Mouse (Mus musculus): ENCODE data around the gene Chrm5. TPM values are rescaled to one million over a fixed set of nuclear protein-coding genes. Genes with fewer than 3 reads are reported as not detected.
"Not testable (repeated sequence)": the region's sequence is repeated elsewhere in the genome, so short reads cannot be mapped to it uniquely, and the experiment has no call there.

The Chrm5 gene
- total RNA-seq, 2 experiments from 2014 or later: 6.8 to 7.5 TPM

GRCm38 (mm10) chr2:112482533-112483333 lies 2.2 kb upstream of the Chrm5 start:
- peak in 1 of 2 experiments; percentile 26 for DNase-seq (ENCODE audit: low spot score in 2 of 2)

GRCm38 (mm10) chr2:112481564-112481963 lies 995 bp upstream of the Chrm5 start:
- no peak for DNase-seq (ENCODE audit: low spot score in 2 of 2)

DNA sequence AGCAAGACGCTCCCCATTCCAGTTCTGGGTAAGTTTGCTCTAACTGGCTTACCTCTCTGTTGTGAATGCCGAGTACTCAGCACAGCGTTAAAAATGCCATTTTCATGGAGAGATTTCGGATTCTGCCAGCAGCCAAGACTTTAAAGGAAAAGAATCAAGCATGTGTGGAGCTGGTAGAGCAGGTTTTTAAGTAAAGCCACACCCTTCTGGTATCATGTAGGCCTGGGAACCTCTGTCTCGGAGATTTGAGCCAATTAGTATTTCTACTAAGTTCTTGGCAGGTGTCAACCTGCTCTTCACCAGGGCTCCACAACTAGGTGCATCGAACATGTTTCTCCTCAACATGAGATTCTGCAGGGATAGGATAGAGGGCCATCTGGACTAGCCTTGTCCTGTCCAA lies 4.0 kb downstream of the Chrm5 start:
- no peak for DNase-seq (ENCODE audit: low spot score in 2 of 2)

- DNase-seq (ENCODE audit: low spot score in 2 of 2): peak in 1 of 2 experiments; percentile 24
Measured at GRCm38 (mm10) chr2:112474997-112475724, 5.4 kb downstream of the Chrm5 start.

DNA sequence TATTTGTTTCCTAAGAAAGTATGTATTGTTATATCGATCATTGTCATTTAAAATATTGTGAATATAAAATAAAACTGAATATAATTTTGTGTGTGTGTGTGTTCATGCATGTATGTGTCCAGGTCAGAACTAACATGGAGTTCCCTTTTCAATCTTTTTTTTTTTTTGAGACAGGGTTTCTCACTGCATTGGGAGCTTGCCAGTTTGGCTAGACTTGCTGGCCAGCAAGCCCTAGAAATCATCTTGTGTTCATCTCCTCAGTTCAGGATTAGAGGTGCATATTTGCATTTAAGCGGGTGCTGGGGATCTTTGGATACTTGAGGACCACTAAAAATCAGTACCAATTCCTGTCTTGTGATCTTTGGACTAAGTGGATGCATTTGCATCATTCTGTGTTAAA lies 8.5 kb downstream of the Chrm5 start:
- no peak for DNase-seq (ENCODE audit: low spot score in 2 of 2)

GRCm38 (mm10) chr2:112470961-112471381 lies 9.6 kb downstream of the Chrm5 start:
- no peak for DNase-seq (ENCODE audit: low spot score in 2 of 2)

GRCm38 (mm10) chr2:112469542-112469941 lies 11.0 kb downstream of the Chrm5 start:
- no peak for DNase-seq (ENCODE audit: low spot score in 2 of 2)

- DNase-seq (ENCODE audit: low spot score in 2 of 2): no peak
Measured at GRCm38 (mm10) chr2:112460557-112460956, 20.0 kb downstream of the Chrm5 start.

DNA sequence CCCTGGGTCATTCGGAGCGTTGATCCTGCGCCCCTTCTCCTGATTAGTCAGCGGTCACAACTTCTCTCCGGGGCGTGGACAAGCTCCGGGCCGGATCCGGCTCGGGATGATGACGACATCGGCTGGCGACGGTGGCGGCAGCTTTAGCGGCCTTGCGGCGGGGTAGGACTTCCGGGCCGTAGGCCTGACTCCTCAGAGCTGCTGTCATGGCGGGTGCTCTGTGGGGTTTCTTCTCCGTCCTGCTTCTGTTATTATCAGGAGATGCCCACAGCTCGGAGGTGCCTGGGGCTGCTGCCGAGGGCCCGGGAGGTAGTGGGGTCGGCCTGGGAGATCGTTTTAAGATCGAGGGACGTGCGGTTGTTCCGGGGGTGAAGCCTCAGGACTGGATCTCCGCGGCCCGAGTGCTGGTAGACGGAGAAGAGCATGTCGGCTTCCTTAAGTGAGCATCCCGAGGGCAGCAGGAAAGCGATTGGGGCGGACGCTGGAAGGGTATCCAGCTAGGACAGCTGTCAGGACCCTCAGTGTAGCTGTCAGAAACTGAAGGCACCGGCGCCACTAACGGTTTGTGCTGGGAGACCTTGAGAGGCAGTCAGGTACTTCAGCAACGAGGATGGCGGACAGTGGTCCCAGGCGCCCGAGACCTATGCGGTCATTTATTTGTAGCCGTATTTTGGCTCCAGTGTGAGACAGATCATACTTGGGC lies 25.6 kb downstream of the Chrm5 start, which contains the start of gene Emc7:
Gene Emc7 (plus strand): TSS at position 136 of the 703 bp plus-strand sequence.
- DNase-seq (ENCODE audit: low spot score in 2 of 2): peak; percentile 97

DNA sequence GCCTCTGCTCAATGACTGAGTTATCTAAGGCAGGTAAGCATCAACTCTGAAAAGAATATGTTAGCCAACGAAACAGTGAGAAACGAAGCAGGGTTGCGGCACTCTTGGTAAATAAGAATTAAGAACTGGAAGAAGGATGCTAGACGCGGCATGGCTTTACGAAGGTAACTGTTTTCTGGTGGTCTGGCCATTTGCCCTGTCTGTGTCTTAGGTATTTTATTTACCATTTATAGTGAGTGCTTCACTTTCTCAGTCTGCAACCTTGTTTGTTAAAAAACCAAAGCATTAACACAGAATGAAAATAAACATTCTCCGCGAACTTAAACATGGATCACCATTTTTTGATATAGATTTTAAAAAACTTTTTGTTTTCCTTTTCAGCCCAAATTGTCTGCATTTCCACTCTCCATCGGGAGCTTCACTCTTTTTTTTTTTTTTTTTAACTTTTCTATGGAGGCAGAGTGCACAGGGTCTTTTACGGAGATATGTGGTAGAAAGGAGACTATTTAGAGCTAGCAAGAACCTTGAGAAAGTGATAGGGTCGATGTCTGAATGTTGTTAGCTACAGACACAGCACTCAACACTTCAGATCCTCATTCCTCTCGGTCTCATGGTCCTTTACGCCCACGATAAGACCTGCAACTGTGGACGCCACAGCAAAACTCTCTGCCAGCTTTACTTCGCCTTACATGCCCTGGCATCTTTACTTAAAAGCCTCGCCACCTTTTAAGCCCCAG lies 26.3 kb downstream of the Chrm5 start:
- DNase-seq (ENCODE audit: low spot score in 2 of 2): no peak

- DNase-seq (ENCODE audit: low spot score in 2 of 2): not testable (repeated sequence)
Measured at GRCm38 (mm10) chr2:112452513-112452912, 28.1 kb downstream of the Chrm5 start.

DNA sequence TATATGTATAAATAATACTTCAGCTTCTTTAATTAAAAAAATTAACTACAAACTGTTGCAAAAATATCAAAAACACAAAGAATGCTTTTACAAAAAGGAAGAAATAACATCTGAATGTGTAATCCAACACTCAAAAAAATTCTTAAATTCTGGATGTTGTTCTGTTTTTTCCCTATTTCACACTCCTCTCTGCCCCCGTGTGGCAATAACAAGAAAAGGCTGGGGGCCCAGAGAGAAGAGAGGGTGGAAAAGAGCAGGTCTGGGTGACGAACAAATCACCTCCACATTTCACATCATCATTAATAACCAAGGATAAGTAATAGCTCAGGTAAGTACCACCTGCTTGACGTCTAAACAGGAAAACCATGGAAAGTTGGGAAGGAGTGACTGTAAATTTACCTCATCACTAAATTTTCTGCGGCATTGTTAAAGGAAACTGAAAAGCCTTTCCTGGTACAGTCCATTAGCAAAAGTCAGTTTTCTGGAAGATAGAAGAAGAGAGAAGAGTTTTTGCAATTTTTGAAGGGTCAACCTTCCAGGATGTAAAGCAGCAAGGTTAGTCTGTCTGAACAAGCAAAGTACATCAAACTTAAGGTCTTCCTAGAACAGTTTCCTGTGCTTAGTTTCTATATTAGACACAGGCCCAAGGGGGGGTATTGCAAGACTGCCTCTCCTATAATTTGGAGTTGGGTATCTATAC lies 30.8 kb downstream of the Chrm5 start:
- DNase-seq (ENCODE audit: low spot score in 2 of 2): peak in 1 of 2 experiments; percentile 34

GRCm38 (mm10) chr2:112448510-112449059 lies 32.0 kb downstream of the Chrm5 start:
- no peak for DNase-seq (ENCODE audit: low spot score in 2 of 2)

DNA sequence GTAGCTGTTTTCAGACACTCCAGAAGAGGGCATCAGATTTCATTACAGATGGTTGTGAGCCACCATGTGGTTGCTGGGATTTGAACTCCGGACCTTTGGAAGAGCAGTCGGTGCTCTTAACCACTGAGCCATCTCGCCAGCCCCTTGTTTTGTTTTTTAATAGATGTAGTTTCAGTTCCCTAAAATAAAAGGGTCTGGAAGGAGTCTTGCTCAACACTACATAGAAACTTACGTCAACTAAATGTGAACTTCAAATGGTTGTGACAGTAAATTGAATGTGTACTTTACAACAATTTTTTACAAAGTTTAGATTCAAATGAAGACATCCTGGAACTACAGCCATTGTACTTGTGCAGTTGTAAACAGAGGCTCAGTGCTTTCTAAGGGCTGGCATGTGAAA lies 32.5 kb downstream of the Chrm5 start:
- not testable (repeated sequence) for DNase-seq (ENCODE audit: low spot score in 2 of 2)

DNA sequence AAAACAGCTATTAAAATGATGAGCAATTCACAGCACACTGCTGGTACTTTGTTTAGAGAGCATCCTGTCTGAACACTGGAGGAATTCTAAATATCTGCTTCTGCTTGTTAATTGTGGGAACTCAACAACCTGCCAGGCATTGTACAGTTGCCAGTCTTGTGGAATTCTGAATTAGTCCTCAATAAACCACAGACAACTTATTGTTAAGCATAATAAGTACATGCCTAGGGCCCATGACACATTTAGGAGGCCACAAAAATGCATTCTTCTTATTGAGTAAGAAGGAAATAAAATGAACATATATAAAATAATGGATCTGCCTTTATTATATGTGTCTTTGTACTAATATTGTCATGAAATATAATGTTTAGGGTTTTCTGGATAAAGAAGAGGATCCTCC lies 35.1 kb downstream of the Chrm5 start:
- DNase-seq (ENCODE audit: low spot score in 2 of 2): no peak

DNA sequence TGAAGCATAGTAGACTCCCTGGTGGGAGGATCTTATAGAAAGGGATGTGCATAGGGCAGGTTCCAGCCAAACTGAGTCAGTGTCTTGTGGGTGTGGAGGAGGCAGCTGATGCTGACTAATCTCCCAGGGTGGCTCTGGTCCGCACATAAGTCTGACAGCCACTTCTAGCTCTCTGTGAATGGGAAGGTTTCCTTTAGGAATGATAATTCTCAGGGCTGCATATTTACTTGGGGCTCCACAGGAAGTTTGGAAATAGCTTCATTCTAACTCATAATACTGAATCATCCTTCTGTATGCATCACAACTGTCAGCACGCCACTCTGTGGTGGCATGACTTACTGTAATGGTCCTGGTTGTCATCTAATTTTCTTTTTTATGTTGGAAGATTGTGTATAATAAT lies 37.1 kb downstream of the Chrm5 start:
- no peak for DNase-seq (ENCODE audit: low spot score in 2 of 2)

- no peak for DNase-seq (ENCODE audit: low spot score in 2 of 2)
Measured at GRCm38 (mm10) chr2:112437589-112437988, 43.0 kb downstream of the Chrm5 start.

DNA sequence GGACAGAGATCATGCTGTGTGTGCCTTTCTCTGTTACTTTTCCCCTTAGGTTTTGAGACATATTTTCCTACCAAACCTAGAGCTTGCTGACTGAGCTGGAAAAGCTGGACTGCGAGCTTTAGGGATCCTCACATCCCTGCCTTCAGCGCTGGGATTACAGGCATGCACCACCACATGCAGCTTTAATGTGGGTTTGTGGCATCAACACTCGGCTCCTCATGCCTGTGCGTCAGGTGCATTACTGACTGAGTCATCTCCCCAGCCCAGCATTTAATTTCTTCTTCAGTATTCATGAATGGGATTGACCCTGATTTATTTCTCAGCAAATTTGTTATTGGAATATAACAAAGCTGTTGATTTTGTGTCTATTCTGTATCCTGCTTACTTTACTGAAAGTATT lies 44.3 kb downstream of the Chrm5 start:
- DNase-seq (ENCODE audit: low spot score in 2 of 2): no peak

- DNase-seq (ENCODE audit: low spot score in 2 of 2): no peak
Measured at GRCm38 (mm10) chr2:112433359-112433758, 47.2 kb downstream of the Chrm5 start.

- DNase-seq (ENCODE audit: low spot score in 2 of 2): no peak
Measured at GRCm38 (mm10) chr2:112432523-112432922, 48.0 kb downstream of the Chrm5 start.

Measured in layer of hippocampus, adult 18-20 months (tissue).